Mouse (Mus musculus) heart, embryonic 16.5 days (tissue): ENCODE data around the gene Hist1h4f. TPM values are rescaled to one million over a fixed set of nuclear protein-coding genes. Genes with fewer than 3 reads are reported as not detected.
"Not testable (repeated sequence)": the region's sequence is repeated elsewhere in the genome, so short reads cannot be mapped to it uniquely, and the experiment has no call there.

Source experiments
- ATAC-seq: fragments of 200-750 bp; cut with Nextera tagmentation; replicated peaks from 2 replicates; pipeline ENCODE4 v1.8.0; 2017; ENCODE audit warnings: moderate number of reproducible peaks; ENCODE audit not compliant: insufficient read depth, low FRiP score; ENCODE audit errors: extremely low read depth
- H3K27ac ChIP-seq: fragments of 300-500 bp; sonication (generic); 2 replicates; pipeline ENCODE4 v1.5.1; 2014; ENCODE audit warnings: mild to moderate bottlenecking, low read length, control low read depth, moderate library complexity
- H3K27me3 ChIP-seq: fragments of 300-500 bp; sonication (generic); 2 replicates; pipeline ENCODE4 v1.6.1; 2014; ENCODE audit warnings: low read length, mixed read lengths; ENCODE audit not compliant: control insufficient read depth, insufficient read depth
- H3K36me3 ChIP-seq: fragments of 300-500 bp; sonication (generic); 2 replicates; pipeline ENCODE4 v1.6.1; 2014; ENCODE audit not compliant: control insufficient read depth, insufficient read depth
- H3K4me1 ChIP-seq: fragments of 300-500 bp; sonication (generic); 2 replicates; pipeline ENCODE4 v1.6.1; 2014; ENCODE audit warnings: low read length, mixed read lengths; ENCODE audit not compliant: control insufficient read depth, insufficient read depth
- H3K4me2 ChIP-seq: fragments of 300-500 bp; sonication (generic); 2 replicates; pipeline ENCODE4 v1.6.1; 2014; ENCODE audit warnings: low read depth, mild to moderate bottlenecking, control low read depth, low read length
- H3K4me3 ChIP-seq: fragments of 300-500 bp; sonication (generic); 2 replicates; pipeline ENCODE4 v1.5.1; 2014; ENCODE audit warnings: mild to moderate bottlenecking, control low read depth, low read length
- H3K9ac ChIP-seq: fragments of 300-500 bp; sonication (generic); 2 replicates; pipeline ENCODE4 v1.6.1; 2014; ENCODE audit warnings: low read length, control low read depth
- H3K9me3 ChIP-seq: fragments of 300-500 bp; sonication (generic); replicated peaks from 2 replicates; pipeline ENCODE4 v1.6.1; 2016; ENCODE audit warnings: low read length; ENCODE audit not compliant: control insufficient read depth
- WGBS: fragments of 180-500 bp; shearing (Covaris S2); extraction: QIAGEN DNeasy Blood & Tissue Kit; methylation state at CpG from one replicate; pipeline ENCODE4 v1.1.7; 2014; 5-methylcytosine and 5-hydroxymethylcytosine counted together
- polyA plus RNA-seq: library from polyadenylated mRNA; unstranded; fragments of >200 nt; fragmentation: Nextera tagmentation; extraction: Ambion mirVana; gene quantifications from 2 replicates; pipeline ENCODE4 v1.2.1, GENCODE M21; 2015

Hist1h4f gene
- polyA plus RNA-seq, 1 experiment from 2014 or later: 0.53 TPM

DNA sequence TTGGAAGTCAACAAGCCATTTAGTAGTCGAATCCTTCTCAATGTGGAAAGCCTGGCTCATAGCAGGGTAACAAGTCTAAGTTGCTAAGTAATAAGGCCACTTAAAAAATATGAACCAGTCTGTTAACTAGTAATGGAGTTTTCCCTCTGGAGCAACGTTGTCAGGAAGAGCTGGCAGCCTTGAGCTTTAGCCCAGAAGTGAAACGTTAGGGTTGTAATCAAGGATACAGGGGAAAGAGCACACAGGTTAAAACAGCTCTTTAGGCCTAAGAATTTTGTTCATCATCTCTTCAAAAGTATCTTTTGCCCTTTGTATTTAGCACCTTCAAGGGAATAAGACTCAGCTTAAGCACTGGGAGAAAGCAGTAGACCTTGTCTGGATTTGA is 695 bp downstream of the Hist1h4f start:
- H3K9ac ChIP-seq: peak overlapping the region; percentile 73
- H3K4me2 ChIP-seq: peak overlapping the region; percentile 70
- H3K9me3 ChIP-seq: no peaks in the 10 kb centered on the region
- ATAC-seq: no peak
- peak overlapping the region; percentile 56 for H3K4me3 ChIP-seq
- no peaks in the 10 kb centered on the region for H3K27me3 ChIP-seq
- 9% methylated on average over 3 of the region's 3 CpGs for WGBS
- H3K27ac ChIP-seq: peak overlapping the region; percentile 89
- peaks cover 10% of the 10 kb centered on the region for H3K4me1 ChIP-seq
- H3K36me3 ChIP-seq: no peaks in the 10 kb centered on the region

DNA sequence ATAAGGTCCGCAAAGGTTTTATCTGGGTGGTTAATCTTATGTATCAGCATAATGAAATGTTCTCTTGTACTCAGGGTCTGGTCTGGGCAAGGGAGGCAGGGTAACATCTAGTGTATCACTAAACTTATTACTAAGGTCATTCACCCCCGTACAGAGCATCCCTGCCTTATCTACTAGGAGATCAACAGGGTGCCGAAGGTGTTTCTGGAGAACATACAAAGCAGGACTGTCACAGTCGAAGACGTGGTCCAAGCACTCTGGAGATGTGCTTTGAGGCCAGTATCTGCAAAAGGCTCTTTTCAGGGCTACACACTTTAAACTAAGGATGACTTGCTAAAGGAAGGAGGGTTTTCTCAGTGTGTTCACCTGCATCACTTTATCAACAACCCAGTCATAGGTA is 4.8 kb downstream of the Hist1h4f start:
- no peak overlapping the region for H3K9ac ChIP-seq
- ATAC-seq: no peak
- H3K27me3 ChIP-seq: no peaks in the 10 kb centered on the region
- WGBS: 69% methylated on average over 5 of the region's 5 CpGs
- no peak overlapping the region for H3K27ac ChIP-seq
- H3K4me2 ChIP-seq: no peak overlapping the region
- H3K36me3 ChIP-seq: no peaks in the 10 kb centered on the region
- H3K4me3 ChIP-seq: no peak overlapping the region
- no peaks in the 10 kb centered on the region for H3K9me3 ChIP-seq
- peaks cover 8% of the 10 kb centered on the region for H3K4me1 ChIP-seq

- Histone ChIP-seq H3K9ac (peak overlapping the region; percentile 75; the same call in 1 of the 2 replicates), H3K27ac (peak overlapping the region; percentile 92), H3K4me2 (peak overlapping the region; percentile 55), H3K4me3 (peak overlapping the region; percentile 59)
- not testable (repeated sequence) for H3K9me3 ChIP-seq, H3K27me3 ChIP-seq, H3K4me1 ChIP-seq, H3K36me3 ChIP-seq, ATAC-seq
- 0% methylated on average over 13 of the region's 14 CpGs for WGBS
Observed at GRCm38 (mm10) chr13:23544787-23545120, 6.7 kb downstream of the Hist1h4f start.

DNA sequence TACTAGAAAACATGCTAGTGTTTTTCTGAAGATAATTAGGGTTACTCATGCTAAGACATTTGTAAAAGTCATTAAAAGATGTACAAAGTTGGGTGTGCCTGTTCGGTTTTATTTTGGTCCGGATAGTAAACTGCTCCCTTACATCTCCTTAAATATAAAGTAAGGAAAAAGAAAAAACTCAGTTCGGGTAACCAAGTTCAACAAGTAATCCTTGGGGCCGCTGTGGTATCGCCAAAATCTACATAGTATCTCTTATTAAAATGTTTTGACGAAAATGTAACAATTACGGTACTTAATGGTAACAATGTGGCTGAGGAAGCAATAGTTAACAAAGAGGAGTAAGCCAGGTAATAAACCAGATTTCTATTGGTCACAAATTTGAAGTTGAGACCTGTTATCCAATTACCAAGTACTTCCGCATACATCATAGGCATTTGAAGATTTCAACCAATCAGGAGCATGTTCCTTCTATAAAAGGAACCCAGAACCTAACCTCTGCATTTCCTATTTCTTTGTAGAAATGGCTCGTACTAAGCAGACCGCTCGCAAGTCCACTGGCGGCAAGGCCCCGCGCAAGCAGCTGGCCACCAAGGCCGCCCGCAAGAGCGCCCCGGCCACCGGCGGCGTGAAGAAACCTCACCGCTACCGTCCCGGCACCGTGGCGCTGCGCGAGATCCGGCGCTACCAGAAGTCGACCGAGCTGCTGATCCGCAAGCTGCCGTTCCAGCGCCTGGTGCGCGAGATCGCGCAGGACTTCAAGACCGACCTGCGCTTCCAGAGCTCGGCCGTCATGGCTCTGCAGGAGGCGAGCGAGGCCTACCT is 7.3 kb downstream of the Hist1h4f start, which contains the start of gene Hist1h3f:
TSS of gene Hist1h3f (plus strand) at position 88 of the 822 bp plus-strand sequence.
- under 1% methylated on average over 25 of the region's 45 CpGs for WGBS
- Histone ChIP-seq H3K4me1 (peaks cover 4% of the 10 kb centered on the region), H3K4me2 (peak within 1 kb of the TSS; percentile 87), H3K36me3 (no peaks in the 10 kb centered on the region), H3K4me3 (peak within 1 kb of the TSS; percentile 63), H3K27me3 (no peaks in the 10 kb centered on the region), H3K9ac (peak within 1 kb of the TSS; percentile 75), H3K9me3 (no peaks in the 10 kb centered on the region), H3K27ac (peak within 1 kb of the TSS; percentile 92)
- peak; percentile 92 for ATAC-seq

GRCm38 (mm10) chr13:23542999-23543607 is 8.3 kb downstream of the Hist1h4f start, which contains the start of gene Hist1h2bh:
TSS of gene Hist1h2bh (minus strand) at chr13:23543392.
- WGBS: under 1% methylated on average over 29 of the region's 42 CpGs
- H3K4me3 ChIP-seq: peak within 1 kb of the TSS; percentile 63
- H3K36me3 ChIP-seq, H3K4me1 ChIP-seq, H3K9me3 ChIP-seq, H3K27me3 ChIP-seq: not testable (repeated sequence)
- peak within 1 kb of the TSS; percentile 92 for H3K27ac ChIP-seq
- peak; percentile 90 for ATAC-seq
- H3K4me2 ChIP-seq: peak within 1 kb of the TSS; percentile 87
- H3K9ac ChIP-seq: peak within 1 kb of the TSS; percentile 72

GRCm38 (mm10) chr13:23542225-23542980 is 9.0 kb downstream of the Hist1h4f start:
- H3K36me3 ChIP-seq, H3K27me3 ChIP-seq, H3K4me1 ChIP-seq, H3K9me3 ChIP-seq, ATAC-seq: not testable (repeated sequence)
- peak overlapping the region; percentile 87 for H3K4me2 ChIP-seq
- peak overlapping the region; percentile 72 for H3K9ac ChIP-seq
- peak overlapping the region; percentile 63 for H3K4me3 ChIP-seq
- H3K27ac ChIP-seq: peak overlapping the region; percentile 91
- 11% methylated on average over 3 of the region's 3 CpGs for WGBS

DNA sequence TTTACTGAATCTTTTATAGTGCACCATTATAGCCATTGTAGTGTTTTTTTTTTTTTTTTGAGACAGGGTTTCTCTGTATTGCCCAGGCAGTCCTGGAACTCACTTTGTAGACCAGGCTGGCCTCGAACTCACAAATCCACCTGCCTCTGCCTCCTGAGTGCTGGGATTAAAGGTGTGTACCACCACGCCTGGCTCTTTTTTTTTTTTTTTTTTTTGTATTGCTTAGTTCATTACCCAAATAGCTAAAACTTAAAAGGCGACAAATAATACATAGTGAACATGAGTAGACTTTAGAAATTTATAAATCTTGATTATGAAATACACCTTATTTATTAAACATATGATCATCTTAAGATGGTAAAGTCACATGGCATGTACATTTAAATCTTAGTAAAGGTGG is 10.0 kb downstream of the Hist1h4f start:
- Histone ChIP-seq H3K27ac (no peak overlapping the region), H3K4me1 (peaks cover 11% of the 10 kb centered on the region), H3K9ac (no peak overlapping the region), H3K9me3 (no peaks in the 10 kb centered on the region), H3K36me3 (no peaks in the 10 kb centered on the region), H3K4me2 (no peak overlapping the region), H3K27me3 (no peaks in the 10 kb centered on the region), H3K4me3 (no peak overlapping the region)
- WGBS: 79% methylated on average over 3 of the region's 3 CpGs
- no peak for ATAC-seq

DNA sequence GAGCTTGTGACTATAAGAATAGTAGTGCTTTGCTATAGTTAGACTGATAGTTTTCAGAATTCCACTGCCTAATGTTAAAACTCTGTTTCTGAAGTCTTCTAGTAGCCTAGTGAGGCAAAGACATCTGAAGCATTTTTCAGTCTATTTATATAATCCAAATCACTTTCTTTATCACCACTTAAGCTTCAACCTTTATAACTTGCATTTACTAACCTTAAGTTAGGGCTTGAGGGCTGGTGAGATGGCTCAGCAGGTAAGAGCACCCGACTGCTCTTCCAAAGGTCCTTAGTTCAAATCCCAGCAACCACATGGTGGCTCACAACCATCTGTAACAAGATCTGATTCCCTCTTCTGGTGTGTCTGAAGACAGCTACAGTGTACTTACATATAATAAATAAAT is 11.6 kb downstream of the Hist1h4f start:
- peaks cover 15% of the 10 kb centered on the region for H3K4me1 ChIP-seq
- not testable (repeated sequence) for ATAC-seq, H3K4me3 ChIP-seq, H3K9me3 ChIP-seq, H3K9ac ChIP-seq, H3K27ac ChIP-seq, H3K4me2 ChIP-seq, H3K36me3 ChIP-seq, H3K27me3 ChIP-seq
- WGBS: 56% methylated on average over 1 of the region's 1 CpGs

DNA sequence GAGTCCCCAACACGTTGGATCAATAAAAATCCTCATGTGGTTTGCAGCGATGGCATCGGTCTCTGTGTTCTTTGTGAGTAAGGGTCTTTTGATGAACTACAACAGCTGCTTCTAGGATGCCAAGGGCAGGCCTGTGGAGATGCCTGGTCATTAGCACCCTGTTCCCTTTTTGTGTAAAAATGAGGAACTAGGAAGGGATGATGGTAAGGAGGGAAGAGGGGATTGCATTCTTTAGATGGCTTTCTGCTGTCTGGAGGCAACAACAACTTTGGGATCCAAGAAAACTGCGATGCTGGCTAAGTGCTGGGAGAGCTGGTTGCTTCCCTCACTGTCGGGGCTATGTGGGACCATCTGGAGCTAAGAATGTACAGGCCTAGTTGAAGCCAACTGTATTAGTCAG is 13.2 kb downstream of the Hist1h4f start:
- H3K27me3 ChIP-seq: no peaks in the 10 kb centered on the region
- WGBS: 79% methylated on average over 5 of the region's 5 CpGs
- ATAC-seq: no peak
- no peak overlapping the region for H3K4me2 ChIP-seq
- H3K27ac ChIP-seq: no peak overlapping the region
- peaks cover 23% of the 10 kb centered on the region for H3K4me1 ChIP-seq
- H3K36me3 ChIP-seq: no peaks in the 10 kb centered on the region
- H3K4me3 ChIP-seq: no peak overlapping the region
- H3K9me3 ChIP-seq: no peaks in the 10 kb centered on the region
- H3K9ac ChIP-seq: no peak overlapping the region
